Mouse (Mus musculus) bone marrow, adult 2 months (tissue): ENCODE results near the gene Gpr119.

Source experiments
- CTCF ChIP-seq: fragments of 200-500 bp; IDR thresholded peaks from 2 replicates; pipeline ENCODE4 v1.5.1; 2011; ENCODE audit warnings: low read length, control low read depth; ENCODE audit not compliant: control insufficient read depth, insufficient read depth
- POLR2A ChIP-seq: fragments of 200-500 bp; IDR thresholded peaks from 2 replicates; pipeline ENCODE4 v1.6.1; 2011; ENCODE audit warnings: low read depth, mild to moderate bottlenecking, control low read depth, low read length, borderline replicate concordance; ENCODE audit not compliant: control insufficient read depth

DNA sequence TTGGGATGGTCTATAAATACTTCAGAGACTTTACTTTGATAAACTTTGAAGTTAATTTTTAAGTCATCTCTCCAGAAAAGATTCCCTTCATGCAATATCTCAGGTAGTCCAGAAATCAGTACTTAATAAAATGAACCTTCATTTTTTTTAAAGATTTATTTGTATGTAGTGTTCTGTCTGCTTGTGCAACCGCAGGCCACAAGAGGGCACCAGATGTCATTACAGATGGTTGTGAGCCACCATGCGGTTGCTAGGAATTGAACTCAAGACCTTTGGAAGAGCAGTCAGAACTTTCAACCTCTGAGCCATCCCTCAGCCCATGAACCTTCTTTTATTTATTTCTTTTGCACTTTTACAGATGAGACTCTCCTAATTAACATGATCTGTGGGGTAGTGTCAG lies 37.2 kb downstream of the Gpr119 start:
- TF ChIP-seq POLR2A (no peak), CTCF (no peak)
